Mouse (Mus musculus) MEL (cell line): ENCODE data around the gene Arpc1b. TPM values are rescaled to one million over a fixed set of nuclear protein-coding genes. Genes with fewer than 3 reads are reported as not detected.

ENCODE experiments used
- DNase-seq: peaks from one replicate; pipeline ENCODE4 v3.0.0; 2011; ENCODE audit warnings: low read depth, low spot score
- H3K27ac ChIP-seq: 2 replicates; pipeline ENCODE4 v1.5.1; 2012; ENCODE audit warnings: low read depth, mild to moderate bottlenecking, control low read depth, low read length, moderate library complexity; ENCODE audit not compliant: control insufficient read depth
- H3K27me3 ChIP-seq, 2 experiments: fragments of 150-350 bp in 1 of 2; sonication (generic) in 1 of 2; 2 replicates each; pipeline ENCODE4 v1.6.1; 2012; ENCODE audit warnings: low read length in 2 of 2, mild to moderate bottlenecking in 2 of 2, improper control_type of control experiment in 1 of 2, moderate library complexity in 1 of 2; ENCODE audit not compliant: insufficient read depth in 2 of 2, control insufficient read depth in 1 of 2
- H3K36me3 ChIP-seq, 2 experiments: 2 replicates each; pipeline ENCODE4 v1.6.1; 2012 to 2014; ENCODE audit warnings: low read length in 2 of 2, improper control_type of control experiment in 1 of 2, inconsistent platforms in 1 of 2, mild to moderate bottlenecking in 1 of 2; ENCODE audit not compliant: insufficient read depth in 2 of 2, control insufficient read depth in 1 of 2
- H3K4me1 ChIP-seq, 2 experiments: fragments of 150-350 bp in 1 of 2; sonication (generic) in 1 of 2; 2 replicates each; pipeline ENCODE4 v1.6.1; 2012; ENCODE audit warnings: low read length in 2 of 2, improper control_type of control experiment in 1 of 2, mild to moderate bottlenecking in 1 of 2; ENCODE audit not compliant: insufficient read depth in 2 of 2, control insufficient read depth in 1 of 2
- H3K4me3 ChIP-seq, 2 experiments: fragments of 150-350 bp in 1 of 2; sonication (generic) in 1 of 2; 2 replicates each; pipeline ENCODE4 v1.5.1; 2012; ENCODE audit warnings: low read depth in 2 of 2, low read length in 2 of 2, mild to moderate bottlenecking in 2 of 2, moderate library complexity in 2 of 2, control low read depth in 1 of 2, improper control_type of control experiment in 1 of 2; ENCODE audit not compliant: control insufficient read depth in 1 of 2, insufficient read depth in 1 of 2
- H3K79me2 ChIP-seq: 2 replicates; pipeline ENCODE4 v1.6.1; 2012; ENCODE audit warnings: mild to moderate bottlenecking, low read length, moderate library complexity; ENCODE audit not compliant: control insufficient read depth, poor library complexity, insufficient read depth
- H3K9ac ChIP-seq: 2 replicates; pipeline ENCODE4 v1.6.1; 2012; ENCODE audit warnings: low read depth, mild to moderate bottlenecking, control low read depth, low read length, moderate library complexity; ENCODE audit not compliant: control insufficient read depth, poor library complexity, severe bottlenecking
- H3K9me3 ChIP-seq: fragments of 150-350 bp; sonication (generic); replicated peaks from 2 replicates; pipeline ENCODE4 v1.6.1; 2012; ENCODE audit warnings: mild to moderate bottlenecking, low read length, improper control_type of control experiment, moderate library complexity; ENCODE audit not compliant: insufficient read depth
- BHLHE40 ChIP-seq: IDR thresholded peaks from 2 replicates; pipeline ENCODE4 v1.6.1; 2012; ENCODE audit warnings: low read depth, mild to moderate bottlenecking, inconsistent platforms, low read length, improper control_type of control experiment, borderline replicate concordance
- CHD1 ChIP-seq: IDR thresholded peaks from 2 replicates; pipeline ENCODE4 v1.6.1; 2012; ENCODE audit warnings: low read depth, mild to moderate bottlenecking, inconsistent platforms, low read length, improper control_type of control experiment
- CHD2 ChIP-seq: IDR thresholded peaks from 2 replicates; pipeline ENCODE4 v1.6.1; 2011; ENCODE audit warnings: low read length, improper control_type of control experiment
- E2F4 ChIP-seq: IDR thresholded peaks from 2 replicates; pipeline ENCODE4 v1.6.1; 2011; ENCODE audit warnings: low read depth, low read length, improper control_type of control experiment, borderline replicate concordance
- EP300 ChIP-seq, 2 experiments: IDR thresholded peaks; 2 replicates each; pipeline ENCODE4 v1.6.1; 2011; ENCODE audit warnings: improper control_type of control experiment in 2 of 2, low read length in 2 of 2, low read depth in 1 of 2, mild to moderate bottlenecking in 1 of 2
- ETS1 ChIP-seq: IDR thresholded peaks from 2 replicates; pipeline ENCODE4 v1.6.1; 2012; ENCODE audit warnings: low read depth, mild to moderate bottlenecking, inconsistent platforms, low read length, improper control_type of control experiment, moderate library complexity
- GABPA ChIP-seq: IDR thresholded peaks from 2 replicates; pipeline ENCODE4 v1.6.1; 2012; ENCODE audit warnings: low read depth, mild to moderate bottlenecking, inconsistent platforms, low read length, improper control_type of control experiment, moderate library complexity
- GATA1 ChIP-seq: IDR thresholded peaks from 2 replicates; pipeline ENCODE4 v1.6.1; 2011; ENCODE audit warnings: low read depth, low read length, improper control_type of control experiment
- HCFC1 ChIP-seq: IDR thresholded peaks from 2 replicates; pipeline ENCODE4 v1.6.1; 2012; ENCODE audit warnings: low read depth, mild to moderate bottlenecking, inconsistent platforms, low read length, improper control_type of control experiment, moderate library complexity
- JUND ChIP-seq: IDR thresholded peaks from 2 replicates; pipeline ENCODE4 v1.6.1; 2011; ENCODE audit warnings: low read depth, mild to moderate bottlenecking, improper control_type of control experiment, low read length
- MAFK ChIP-seq: IDR thresholded peaks from 2 replicates; pipeline ENCODE4 v1.6.1; 2011; ENCODE audit warnings: low read depth, mild to moderate bottlenecking, low read length, improper control_type of control experiment, borderline replicate concordance
- MAZ ChIP-seq: IDR thresholded peaks from 2 replicates; pipeline ENCODE4 v1.6.1; 2012; ENCODE audit warnings: low read depth, mild to moderate bottlenecking, inconsistent platforms, low read length, improper control_type of control experiment
- MEF2A ChIP-seq: IDR thresholded peaks from 2 replicates; pipeline ENCODE4 v1.6.1; 2014; ENCODE audit warnings: low read depth, mild to moderate bottlenecking, inconsistent platforms, low read length, improper control_type of control experiment; ENCODE audit not compliant: poor library complexity, insufficient replicate concordance, severe bottlenecking; ENCODE audit errors: extremely low read depth
- MXI1 ChIP-seq: IDR thresholded peaks from 2 replicates; pipeline ENCODE4 v1.6.1; 2011; ENCODE audit warnings: mild to moderate bottlenecking, low read depth, low read length, improper control_type of control experiment
- NELFE ChIP-seq: IDR thresholded peaks from 2 replicates; pipeline ENCODE4 v1.6.1; 2011; ENCODE audit warnings: low read depth, low read length, improper control_type of control experiment
- NRF1 ChIP-seq: IDR thresholded peaks from 2 replicates; pipeline ENCODE4 v1.6.1; 2014; ENCODE audit warnings: low read depth, mild to moderate bottlenecking, inconsistent platforms, low read length, improper control_type of control experiment, moderate library complexity; ENCODE audit not compliant: poor library complexity, insufficient read depth, severe bottlenecking
- POLR2A ChIP-seq, 2 experiments: IDR thresholded peaks; 2 replicates each; pipeline ENCODE4 v1.6.1; 2011 to 2012; ENCODE audit warnings: low read length in 2 of 2, mild to moderate bottlenecking in 2 of 2, control low read depth in 1 of 2, improper control_type of control experiment in 1 of 2, low read depth in 1 of 2, moderate library complexity in 1 of 2; ENCODE audit not compliant: control insufficient read depth in 1 of 2, insufficient read depth in 1 of 2, poor library complexity in 1 of 2
- POLR2AphosphoS2 ChIP-seq: IDR thresholded peaks from 2 replicates; pipeline ENCODE4 v1.6.1; 2011; ENCODE audit warnings: low read length, improper control_type of control experiment
- POLR2AphosphoS5 ChIP-seq: IDR thresholded peaks from 2 replicates; pipeline ENCODE4 v1.6.1; 2012; ENCODE audit warnings: low read depth, borderline replicate concordance, mild to moderate bottlenecking, inconsistent platforms, low read length, moderate library complexity, mixed read lengths
- RCOR1 ChIP-seq: IDR thresholded peaks from 2 replicates; pipeline ENCODE4 v1.6.1; 2012; ENCODE audit warnings: low read depth, mild to moderate bottlenecking, inconsistent platforms, low read length, improper control_type of control experiment
- SIN3A ChIP-seq: IDR thresholded peaks from 2 replicates; pipeline ENCODE4 v1.6.1; 2012; ENCODE audit warnings: low read length, improper control_type of control experiment, inconsistent platforms
- SMC3 ChIP-seq: IDR thresholded peaks from 2 replicates; pipeline ENCODE4 v1.6.1; 2011; ENCODE audit warnings: low read depth, low read length, improper control_type of control experiment
- TAL1 ChIP-seq: IDR thresholded peaks from 2 replicates; pipeline ENCODE4 v1.6.1; 2012; ENCODE audit warnings: mild to moderate bottlenecking, inconsistent platforms, low read length, moderate library complexity, mixed read lengths
- TCF12 ChIP-seq: IDR thresholded peaks from 2 replicates; pipeline ENCODE4 v1.6.1; 2014; ENCODE audit warnings: low read depth, mild to moderate bottlenecking, inconsistent platforms, low read length, improper control_type of control experiment, moderate library complexity
- USF1 ChIP-seq: IDR thresholded peaks from 2 replicates; pipeline ENCODE4 v1.6.1; 2014; ENCODE audit warnings: low read depth, mild to moderate bottlenecking, inconsistent platforms, low read length, improper control_type of control experiment, moderate library complexity
- ZC3H11A ChIP-seq: IDR thresholded peaks from 2 replicates; pipeline ENCODE4 v1.6.1; 2012; ENCODE audit warnings: low read depth, mild to moderate bottlenecking, inconsistent platforms, low read length, improper control_type of control experiment
- ZKSCAN1 ChIP-seq: IDR thresholded peaks from 2 replicates; pipeline ENCODE4 v1.6.1; 2012; ENCODE audit warnings: low read depth, mild to moderate bottlenecking, inconsistent platforms, low read length, improper control_type of control experiment, moderate library complexity
- ZMIZ1 ChIP-seq: IDR thresholded peaks from 2 replicates; pipeline ENCODE4 v1.6.1; 2012; ENCODE audit warnings: low read depth, mild to moderate bottlenecking, inconsistent platforms, low read length, improper control_type of control experiment, moderate library complexity
- ZNF384 ChIP-seq: IDR thresholded peaks from 2 replicates; pipeline ENCODE4 v1.6.1; 2012; ENCODE audit warnings: low read depth, mild to moderate bottlenecking, inconsistent platforms, low read length, improper control_type of control experiment
- polyA plus RNA-seq, 2 experiments: library from polyadenylated mRNA; stranded (reverse) in 1 of 2; unstranded in 1 of 2; fragments of >175 nt in 1 of 2; fragments of >200 nt in 1 of 2; gene quantifications; 2 replicates each; pipeline versions ENCODE4 v1.2.1 to v1.2.4; 2012; ENCODE audit warnings: low replicate concordance in 2 of 2, low read depth in 1 of 2; ENCODE audit not compliant: insufficient read length in 2 of 2, insufficient read depth in 1 of 2, missing spikeins in 1 of 2
- total RNA-seq: library from RNA; depleted of rRNA; stranded (reverse); fragments of 300-350 nt; gene quantifications from 2 replicates; pipeline ENCODE4 v1.2.3, GENCODE M21; 2012

Gene Arpc1b
- total and polyA plus RNA-seq, 3 experiments = 143 to 708 (median 432) TPM

GRCm38 (mm10) chr5:145149294-145149693 lies 35.3 kb downstream of the Arpc1b start:
- Histone ChIP-seq H3K79me2 (no peaks in the 10 kb centered on the region), H3K9ac (no peak overlapping the region), H3K36me3 (peaks cover 8 to 17% of the 10 kb centered on the region in 2 experiments), H3K4me1 (peaks cover 4% of the 10 kb centered on the region in 2 experiments), H3K27me3 (no peaks in the 10 kb centered on the region), H3K4me3 (no peak overlapping the region), H3K9me3 (no peaks in the 10 kb centered on the region), H3K27ac (peak overlapping the region; percentile 45)
- peak; percentile 76 for DNase-seq
- TF ChIP-seq CHD2 (no peak), BHLHE40 (no peak), EP300 (IDR thresholded peaks at IDR 0.05; ENCODE audit: low read depth in 1 of 2, low read length in 2 of 2) (peak in 1 of 2 experiments; percentile 58; a peak in 2 of 4 replicates), TAL1 (peak; percentile 72), SIN3A (0 out of 2 replicates have a peak, but pooled peaks have one; percentile 28), RCOR1 (no peak), ZNF384 (no peak), ZC3H11A (no peak), GATA1 (peak; percentile 70), USF1 (no peak), MEF2A (no peak), TCF12 (0 out of 2 replicates have a peak, but pooled peaks have one; percentile 36), POLR2AphosphoS2 (0 out of 2 replicates have a peak, but pooled peaks have one; percentile 25)

- H3K4me3 ChIP-seq = no peak overlapping the region
- H3K4me1 ChIP-seq = peaks cover 4% of the 10 kb centered on the region in 2 experiments
- H3K27me3 ChIP-seq = no peaks in the 10 kb centered on the region
- peak; percentile 48 for DNase-seq
- H3K79me2 ChIP-seq = no peaks in the 10 kb centered on the region
- no peak overlapping the region for H3K9ac ChIP-seq
- H3K36me3 ChIP-seq = peaks cover 8 to 10% of the 10 kb centered on the region in 2 experiments
- peak overlapping the region; percentile 27; the same call in 1 of the 2 replicates for H3K27ac ChIP-seq
- no peaks in the 10 kb centered on the region for H3K9me3 ChIP-seq
- TF ChIP-seq ETS1 (peak; percentile 53; the same call in 1 of the 2 replicates), POLR2AphosphoS5 (no peak), E2F4 (no peak), POLR2AphosphoS2 (no peak), NELFE (no peak), ZNF384 (peak; percentile 90), NRF1 (no peak), ZMIZ1 (no peak), MEF2A (no peak), SMC3 (no peak), TCF12 (peak; percentile 86), MAZ (no peak), GATA1 (peak; percentile 52), EP300 (IDR thresholded peaks at IDR 0.05; ENCODE audit: low read depth in 1 of 2, low read length in 2 of 2) (peak; percentile 51 to 74), CHD2 (no peak), POLR2A (IDR thresholded peaks at IDR 0.05; ENCODE audit: control insufficient read depth in 1 of 2, insufficient read depth in 1 of 2, low read depth in 1 of 2, low read length in 2 of 2, poor library complexity in 1 of 2) (no peak), MXI1 (no peak), ZKSCAN1 (no peak; the same call in 1 of the 2 replicates), CHD1 (no peak), BHLHE40 (no peak), GABPA (no peak), HCFC1 (no peak), MAFK (no peak), JUND (no peak), ZC3H11A (no peak), RCOR1 (no peak)
Observed at GRCm38 (mm10) chr5:145152690-145153089, 38.7 kb downstream of the Arpc1b start.
